Mouse (Mus musculus): ENCODE results near the gene Fbxl2.

The Fbxl2 gene

GRCm38 (mm10) chr9:113915789-113916188 is 130.2 kb downstream of the Fbxl2 start:
- DNase-seq (ENCODE audit: low spot score in 2 of 2) = no peak
